Mouse (Mus musculus): ENCODE results near the gene Farp1.
"Not testable (repeated sequence)": the region's sequence is repeated elsewhere in the genome, so short reads cannot be mapped to it uniquely, and the experiment has no call there.

The Farp1 gene

DNA sequence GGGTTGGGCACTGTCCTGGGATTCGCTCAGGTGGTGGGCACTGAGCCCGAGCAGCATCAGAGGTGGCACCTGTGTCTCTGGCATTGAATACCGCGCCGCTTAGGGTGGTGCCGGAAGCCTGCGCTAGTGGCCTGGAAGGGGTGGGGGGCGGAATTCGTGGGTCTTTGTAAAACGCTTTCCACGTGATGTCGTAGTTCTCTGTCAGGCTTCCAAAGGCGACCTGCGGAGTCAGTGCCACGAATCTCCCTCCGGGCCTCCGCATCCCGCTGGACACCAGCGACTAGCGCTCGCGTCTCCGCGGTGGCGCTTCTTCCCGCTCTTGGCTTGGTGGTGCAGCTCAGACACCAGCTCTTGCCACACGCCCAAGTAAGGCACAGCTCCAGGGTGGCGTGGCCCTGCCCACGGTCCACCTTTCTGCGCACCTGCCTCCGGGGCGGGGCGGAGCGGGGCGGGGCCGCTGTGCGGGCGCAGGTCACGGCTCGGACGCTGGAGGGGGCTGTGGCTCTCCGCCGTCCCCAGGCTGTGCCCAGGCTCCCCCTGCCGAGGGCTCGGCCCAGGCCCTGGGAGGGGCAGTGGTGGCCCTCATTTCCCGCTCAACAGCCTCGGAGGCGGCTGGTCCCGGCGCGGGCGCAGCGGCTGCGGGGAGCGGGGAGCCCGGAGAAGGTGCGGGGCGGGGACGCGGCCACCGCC is at the start of gene Farp1:
Gene Farp1 (plus strand): TSS at position 228 of the 690 bp plus-strand sequence.
- peak; percentile 88 for DNase-seq (ENCODE audit: low spot score)

DNA sequence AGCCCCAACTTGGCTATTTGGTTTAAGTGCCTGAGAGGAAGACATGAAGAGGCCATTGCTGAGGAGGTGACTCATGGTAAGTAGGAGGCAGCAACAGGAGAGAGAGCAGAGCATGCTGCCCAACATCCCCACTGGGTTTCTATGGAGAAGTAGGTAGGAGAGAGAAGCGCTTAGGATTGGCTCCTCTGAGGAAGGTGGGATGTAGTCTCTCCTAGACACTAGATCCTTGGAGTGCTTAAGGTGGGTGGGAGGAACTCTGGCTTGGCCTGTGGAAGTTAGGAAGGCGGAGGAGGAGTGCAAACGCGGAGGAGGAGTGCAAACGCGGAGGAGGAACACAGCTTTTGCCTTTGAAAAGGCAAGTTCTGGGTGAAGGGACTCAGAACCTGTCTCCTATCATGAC is 45.9 kb upstream of the Farp1 start:
- no peak for DNase-seq (ENCODE audit: low spot score)

- DNase-seq (ENCODE audit: low spot score) = no peak
These were observed 37.3 kb upstream of the Farp1 start for GRCm38 (mm10) chr14:120997686-120998085.

DNA sequence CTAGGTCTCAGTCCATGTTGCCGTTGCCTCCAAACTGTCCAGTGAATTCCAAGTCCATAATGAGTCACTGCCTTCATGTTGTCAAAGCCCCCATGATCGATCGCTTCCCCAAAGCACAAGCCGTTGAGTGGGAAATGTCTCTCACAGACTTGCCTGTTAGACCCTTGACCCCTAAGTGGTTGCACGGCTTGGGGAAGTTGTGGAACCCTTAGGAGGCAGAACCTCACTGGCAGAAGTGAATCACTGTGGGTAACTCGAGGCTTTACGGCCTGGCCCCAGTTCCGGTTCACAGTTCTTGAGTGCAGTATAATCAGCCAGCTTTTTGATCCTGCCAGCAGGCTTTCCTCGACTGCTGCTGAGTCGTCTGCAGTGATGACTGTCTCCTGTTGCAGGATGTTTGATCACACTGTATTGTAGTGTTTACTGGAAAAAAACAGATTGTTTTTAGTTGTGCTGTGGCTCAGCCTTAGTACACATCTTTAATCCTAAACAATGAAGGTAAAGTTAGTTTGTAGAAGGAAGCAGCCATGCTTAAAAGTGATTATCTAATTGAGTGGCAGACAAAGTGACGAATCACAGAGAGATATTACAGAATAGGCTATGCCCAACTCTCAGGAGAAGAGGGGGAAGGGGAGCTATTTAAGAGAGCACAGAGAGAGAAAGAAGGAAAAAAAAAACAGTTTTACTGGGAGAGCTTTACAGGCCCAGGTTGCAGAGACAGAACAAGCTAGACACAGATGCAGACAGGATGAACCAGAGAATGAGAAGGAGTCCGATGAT is 34.2 kb upstream of the Farp1 start:
- DNase-seq (ENCODE audit: low spot score) = no peak

DNA sequence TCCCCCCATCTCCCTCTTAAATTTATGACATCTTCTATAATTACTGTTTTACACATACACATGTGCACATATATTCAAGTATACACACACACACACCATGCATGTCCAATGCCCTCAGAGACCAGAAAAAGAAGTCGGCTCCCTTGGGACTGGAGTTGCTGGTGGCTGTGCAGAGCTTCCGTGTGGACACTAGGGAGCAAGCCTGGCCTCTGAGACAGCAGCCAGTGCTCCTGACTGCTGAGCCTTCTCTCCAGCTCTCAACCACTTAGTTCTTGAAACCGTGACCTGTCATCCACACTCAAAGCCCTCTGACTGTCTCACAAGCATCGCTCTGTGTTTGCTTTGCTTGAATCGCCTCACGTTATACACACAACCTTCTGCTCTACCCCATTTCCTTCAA is 29.4 kb upstream of the Farp1 start:
- DNase-seq (ENCODE audit: low spot score) = no peak

GRCm38 (mm10) chr14:121006021-121006420 is 29.0 kb upstream of the Farp1 start:
- no peak for DNase-seq (ENCODE audit: low spot score)

- DNase-seq (ENCODE audit: low spot score) = no peak
These were observed 19.8 kb upstream of the Farp1 start for GRCm38 (mm10) chr14:121015114-121015690.

GRCm38 (mm10) chr14:121022403-121022802 is 12.6 kb upstream of the Farp1 start:
- DNase-seq (ENCODE audit: low spot score) = no peak

- DNase-seq (ENCODE audit: low spot score) = no peak
These were observed 9.6 kb upstream of the Farp1 start for GRCm38 (mm10) chr14:121025381-121025780.

GRCm38 (mm10) chr14:121031396-121031795 is 3.6 kb upstream of the Farp1 start:
- DNase-seq (ENCODE audit: low spot score) = no peak

DNA sequence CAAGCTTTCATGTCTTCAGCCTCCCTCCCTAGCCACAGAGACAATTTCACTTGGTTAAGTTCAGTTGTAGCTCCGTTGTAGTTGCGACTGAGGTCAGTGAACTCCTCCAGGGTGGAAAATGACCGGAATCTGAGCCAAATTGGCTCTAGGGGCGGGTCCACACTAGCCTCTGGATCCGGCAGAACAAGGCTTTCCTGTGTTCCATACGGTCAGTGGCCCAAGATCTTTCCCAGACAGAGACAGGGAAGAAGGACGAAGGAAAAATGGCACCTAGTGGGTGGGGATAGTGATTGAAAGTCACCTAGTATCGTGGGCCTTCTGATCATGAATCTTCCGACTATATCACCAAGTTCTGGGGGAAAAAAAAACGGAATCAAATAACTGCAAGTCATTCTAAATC is 475 bp upstream of the Farp1 start:
- DNase-seq (ENCODE audit: low spot score) = no peak

- peak; percentile 80 for DNase-seq (ENCODE audit: low spot score)
These were observed 868 bp downstream of the Farp1 start for GRCm38 (mm10) chr14:121035663-121036473.

DNA sequence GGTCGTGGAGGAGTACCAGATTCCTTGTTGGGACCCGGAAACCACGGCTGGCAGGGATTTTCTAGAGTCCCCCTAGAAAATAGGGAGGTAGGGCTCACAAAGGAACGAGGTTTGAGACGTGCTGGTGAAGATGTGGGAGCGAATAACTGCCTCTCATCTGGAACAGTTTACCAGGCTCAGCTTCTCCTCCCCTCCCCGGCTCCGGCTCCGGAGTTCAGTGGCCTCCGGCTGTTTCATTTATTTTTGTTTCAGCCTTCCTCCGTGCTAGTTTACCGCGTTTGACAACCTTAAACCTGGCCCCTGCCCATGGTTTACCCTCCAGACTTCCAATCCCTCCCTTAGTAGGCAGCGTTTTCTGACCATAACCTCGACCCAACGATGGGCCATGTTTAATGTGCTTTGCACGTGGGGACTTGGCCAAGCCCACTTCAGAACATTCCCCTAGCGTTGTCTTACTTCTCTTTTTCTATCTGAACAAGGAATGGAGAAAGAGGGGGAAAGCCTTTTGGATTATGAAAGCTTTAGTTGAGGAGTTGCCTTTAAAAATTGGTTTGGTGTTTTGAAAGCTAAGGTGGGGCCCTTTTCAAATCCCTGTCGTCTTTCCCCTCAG is 1.7 kb downstream of the Farp1 start:
- DNase-seq (ENCODE audit: low spot score) = no peak

- no peak for DNase-seq (ENCODE audit: low spot score)
These were observed 2.3 kb downstream of the Farp1 start for GRCm38 (mm10) chr14:121037276-121037675.

GRCm38 (mm10) chr14:121038676-121039075 is 3.7 kb downstream of the Farp1 start:
- no peak for DNase-seq (ENCODE audit: low spot score)

DNA sequence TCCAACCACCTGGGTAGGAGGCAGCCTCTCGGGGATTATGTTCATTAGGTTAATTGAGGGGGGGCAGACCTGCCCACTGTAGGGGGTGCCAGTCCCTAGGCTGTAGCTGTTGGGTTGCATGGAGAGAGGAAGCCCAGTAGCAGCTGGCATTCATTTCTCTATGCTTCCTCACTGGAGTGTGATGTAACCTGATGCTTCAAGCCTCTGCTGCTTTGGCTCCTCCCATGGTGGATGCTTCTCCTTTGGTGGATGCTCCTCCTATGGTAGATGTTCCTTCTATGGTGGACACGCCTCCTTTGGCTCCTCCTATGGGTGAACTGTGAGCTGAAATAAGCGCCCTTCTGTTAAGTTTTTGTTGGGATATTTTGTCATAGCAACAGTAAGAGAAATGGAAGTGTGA is 9.1 kb downstream of the Farp1 start:
- no peak for DNase-seq (ENCODE audit: low spot score)

DNA sequence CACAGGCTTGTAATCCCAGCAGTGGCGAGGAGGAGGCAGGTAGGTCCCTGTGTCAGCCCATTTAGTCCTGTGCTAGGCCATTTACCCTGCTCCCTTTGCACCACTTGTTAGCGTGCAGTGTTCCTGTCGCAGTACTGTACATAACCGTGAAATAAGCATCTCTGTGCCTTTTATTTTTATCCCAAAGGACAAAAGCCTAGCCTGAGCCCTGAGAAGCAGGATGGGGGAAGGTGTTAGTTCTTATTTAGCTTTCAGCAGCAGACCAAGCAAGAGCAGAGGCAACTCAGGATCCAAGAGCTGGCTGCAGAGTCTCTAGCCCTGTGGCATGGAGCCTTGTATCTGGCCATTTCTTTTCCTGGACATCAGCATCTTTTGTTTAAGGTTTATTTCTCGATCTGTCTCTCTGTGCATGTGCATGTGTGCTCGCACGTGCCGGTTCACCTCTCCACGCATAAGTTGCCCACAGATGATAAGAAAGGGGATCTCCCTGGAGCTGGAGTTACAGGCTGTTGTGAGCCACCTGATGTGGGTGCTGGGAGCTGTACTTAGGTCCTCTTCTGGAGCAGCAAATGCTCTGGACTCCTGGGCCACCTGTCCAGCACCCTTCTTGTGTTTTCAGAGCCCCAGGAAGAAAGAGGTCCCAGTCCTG is 11.4 kb downstream of the Farp1 start:
- DNase-seq (ENCODE audit: low spot score) = no peak

DNA sequence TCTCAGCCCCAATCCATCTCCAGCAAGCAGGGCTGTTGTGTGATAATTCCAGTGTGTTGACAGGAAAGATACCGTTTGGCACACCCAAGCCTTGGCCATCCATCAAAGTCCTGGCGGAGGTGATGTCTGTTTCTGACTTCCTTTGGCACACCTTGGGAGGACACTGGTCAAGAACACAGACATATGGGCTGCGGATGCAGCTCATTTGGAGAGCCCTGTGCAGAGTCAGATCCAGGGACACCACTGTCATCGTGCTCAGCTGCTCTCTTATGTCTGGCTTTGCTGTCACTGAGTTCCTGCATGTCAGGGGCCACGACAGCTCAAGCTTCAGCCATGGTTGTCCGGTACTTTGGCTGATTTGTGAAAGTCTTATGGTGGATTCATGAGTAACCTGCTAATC is 12.8 kb downstream of the Farp1 start:
- DNase-seq (ENCODE audit: low spot score) = no peak

DNA sequence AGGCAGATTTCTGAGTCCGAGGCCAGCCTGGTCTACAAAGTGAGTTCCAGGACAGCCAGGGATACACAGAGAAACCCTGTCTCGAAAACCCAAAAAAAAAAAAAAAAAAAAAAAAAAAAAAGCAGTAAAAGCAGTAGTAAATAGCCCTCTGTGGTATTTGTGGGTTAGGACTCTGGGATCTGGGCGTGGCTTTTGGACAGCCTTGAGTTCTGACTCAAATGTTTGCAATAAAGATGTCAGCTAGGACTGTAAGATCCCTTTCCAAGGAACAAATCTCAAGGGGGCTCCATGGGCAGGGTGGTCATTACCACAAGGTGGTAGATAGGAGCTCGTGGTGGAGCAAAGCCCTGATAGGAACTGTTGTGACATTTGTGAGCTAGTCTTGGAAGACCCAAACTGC is 16.0 kb downstream of the Farp1 start:
- DNase-seq (ENCODE audit: low spot score) = not testable (repeated sequence)

GRCm38 (mm10) chr14:121053020-121053518 is 18.1 kb downstream of the Farp1 start:
- DNase-seq (ENCODE audit: low spot score) = peak; percentile 50

DNA sequence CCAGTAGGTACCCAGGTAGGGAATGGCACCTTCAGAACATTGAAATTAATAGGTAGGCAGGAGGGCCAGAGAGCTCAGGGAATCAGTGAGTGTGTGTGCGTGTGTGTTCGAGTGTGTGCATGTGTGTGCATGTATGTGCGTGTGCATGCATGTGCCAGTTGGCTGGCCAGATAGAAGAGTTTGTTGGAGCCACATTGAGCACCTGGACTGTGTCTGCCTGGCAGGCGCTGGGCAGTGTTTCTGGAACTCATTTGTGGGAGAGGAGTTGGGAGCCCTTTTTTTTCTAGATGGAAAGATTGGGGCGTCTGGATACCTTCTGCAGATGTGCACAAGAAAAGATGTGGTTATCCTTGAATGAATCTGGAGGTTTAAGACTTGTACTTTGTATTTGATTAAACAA is 19.1 kb downstream of the Farp1 start:
- DNase-seq (ENCODE audit: low spot score) = no peak
